Mouse (Mus musculus) CD4-positive, CD25-positive, alpha-beta regulatory T cell, adult 2 months (primary cell): ENCODE results near the gene Zfp592.
A peak's percentile ranks its signal among the peaks of the same experiment; 100 is the strongest.
"Not testable (repeated sequence)": the region's sequence is repeated elsewhere in the genome, so short reads cannot be mapped to it uniquely, and the experiment has no call there.

Source experiments
- DNase-seq: peaks from one replicate; pipeline ENCODE4 v3.0.0-alpha.2; 2012; ENCODE audit warnings: low read depth, low spot score

Zfp592 gene

DNA sequence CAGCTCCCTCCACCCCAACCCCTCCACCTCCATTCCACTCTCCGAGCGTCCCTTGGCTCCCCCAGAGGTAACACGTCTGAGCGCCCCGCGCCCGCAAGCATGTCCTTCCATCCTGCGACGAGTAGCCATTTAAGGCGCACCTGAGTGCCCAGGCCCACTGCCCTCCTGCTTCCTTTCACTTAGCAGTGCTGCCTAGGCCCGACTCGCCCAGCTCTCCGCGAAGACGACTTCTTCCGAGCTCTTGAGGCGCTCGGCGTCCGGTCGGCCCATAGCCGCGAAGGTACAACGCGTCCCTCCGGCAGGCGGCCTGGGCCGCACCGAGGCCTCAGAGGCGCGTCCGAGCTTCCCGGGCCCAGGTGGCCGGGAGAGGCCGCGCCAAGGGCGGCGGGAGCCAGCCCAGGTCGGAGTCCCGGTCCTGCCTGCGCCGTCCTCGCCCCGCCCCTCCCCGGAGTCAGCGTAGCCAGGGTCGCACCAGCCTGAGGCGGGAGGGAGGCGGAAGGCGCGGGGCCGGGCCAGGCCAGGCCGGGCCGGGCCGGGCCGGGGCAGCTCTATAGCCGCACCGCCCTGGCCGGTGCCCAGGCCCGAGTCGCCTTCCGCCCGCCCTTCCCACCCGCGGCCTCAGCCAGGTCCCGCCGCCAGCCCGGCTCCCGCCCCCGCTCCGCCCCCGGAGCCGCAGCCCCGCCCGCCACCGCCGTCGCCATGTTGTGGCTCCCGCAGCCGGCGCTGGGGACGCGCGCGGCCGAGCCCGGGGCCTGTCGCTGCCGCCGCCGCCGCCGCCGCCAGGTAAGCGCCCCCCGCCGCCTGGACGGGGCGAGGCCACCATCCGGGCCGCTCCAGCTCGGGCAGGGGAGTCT, at the start of gene Zfp592:
Gene Zfp592 (plus strand): TSS at position 702 of the 854 bp plus-strand sequence.
- peak; percentile 87 for DNase-seq

DNA sequence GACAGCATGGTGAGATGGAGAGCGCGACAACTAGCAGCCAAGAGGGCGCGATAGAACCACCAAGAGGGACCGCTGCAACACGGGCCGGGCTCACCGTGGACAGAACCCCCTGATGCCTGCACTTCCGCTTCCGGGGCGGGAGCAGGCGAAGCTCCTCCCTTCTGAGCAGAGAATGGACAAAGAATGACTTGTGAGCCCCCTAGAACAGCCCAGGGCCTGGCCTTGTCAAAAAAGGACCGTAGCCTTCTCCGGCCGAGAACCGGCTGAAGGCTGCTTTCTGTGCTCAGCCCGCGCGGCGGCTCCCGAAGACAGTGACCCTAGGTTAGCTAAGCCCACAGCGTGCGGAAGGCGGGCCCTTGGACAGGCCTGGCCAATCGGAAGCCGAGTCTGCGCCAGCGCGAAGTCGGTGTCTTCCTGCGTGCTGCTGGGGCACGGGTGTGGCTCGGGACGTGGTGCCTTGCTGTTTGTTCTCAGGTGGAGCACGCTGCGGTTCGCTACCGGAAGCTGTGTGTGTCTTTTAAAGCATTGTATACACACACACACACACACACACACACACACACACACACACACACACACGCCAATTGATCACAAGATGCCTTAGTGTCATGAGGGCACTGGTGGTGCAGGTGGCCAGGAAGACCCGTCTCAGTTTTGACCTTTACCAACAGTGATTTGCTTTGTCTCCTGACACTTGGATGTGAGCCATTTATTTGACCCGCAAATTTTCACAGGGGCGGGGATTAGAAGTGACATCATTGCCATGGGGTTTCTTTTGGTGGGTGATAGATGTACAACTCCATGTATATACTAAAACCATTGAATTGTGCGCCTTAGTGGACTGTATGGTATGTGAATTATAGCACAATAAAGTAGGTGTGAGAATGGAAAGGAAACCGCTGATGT, 45.8 kb upstream of the Zfp592 start, which contains the start of gene Sec11a:
Gene Sec11a (minus strand): TSS at position 336 of the 906 bp plus-strand sequence.
- peak; percentile 97 for DNase-seq

DNA sequence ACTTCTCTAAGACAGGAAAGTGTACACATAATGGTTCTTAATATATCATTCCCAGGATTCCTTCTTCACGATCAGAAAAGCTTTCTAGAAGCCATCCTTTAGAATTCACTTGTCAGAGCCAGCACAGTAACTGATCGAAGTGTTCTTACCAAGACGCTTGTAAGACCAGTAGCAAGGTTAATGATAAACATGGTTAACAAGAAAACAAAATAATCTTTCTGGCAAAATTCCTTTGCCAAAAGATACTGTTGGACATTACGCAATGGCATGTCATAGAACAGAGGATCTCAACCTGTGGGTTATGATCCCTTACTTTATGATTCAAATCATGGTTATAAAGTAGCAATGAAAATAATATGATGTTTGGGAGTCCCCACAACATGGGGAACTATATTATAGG, 42.0 kb upstream of the Zfp592 start:
- no peak for DNase-seq

DNA sequence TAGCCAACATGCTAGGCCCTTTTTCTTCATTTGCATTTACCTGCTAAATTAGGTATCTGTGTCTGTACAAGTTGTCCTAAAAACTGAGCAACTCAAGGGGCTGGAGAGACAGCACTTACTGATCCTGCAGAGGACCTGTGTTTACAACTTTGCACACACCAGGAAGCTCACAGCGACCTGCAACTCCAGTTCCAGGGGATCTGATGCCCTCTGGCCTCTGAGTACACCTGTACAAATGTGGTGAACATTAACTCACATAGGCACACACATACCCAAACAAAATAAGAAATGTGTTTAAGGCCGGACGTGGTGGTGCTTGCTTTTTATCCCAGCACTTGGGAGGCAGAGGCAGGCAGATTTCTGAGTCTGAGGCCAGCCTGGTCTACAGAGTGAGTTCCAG, 41.3 kb upstream of the Zfp592 start:
- DNase-seq: no peak

DNA sequence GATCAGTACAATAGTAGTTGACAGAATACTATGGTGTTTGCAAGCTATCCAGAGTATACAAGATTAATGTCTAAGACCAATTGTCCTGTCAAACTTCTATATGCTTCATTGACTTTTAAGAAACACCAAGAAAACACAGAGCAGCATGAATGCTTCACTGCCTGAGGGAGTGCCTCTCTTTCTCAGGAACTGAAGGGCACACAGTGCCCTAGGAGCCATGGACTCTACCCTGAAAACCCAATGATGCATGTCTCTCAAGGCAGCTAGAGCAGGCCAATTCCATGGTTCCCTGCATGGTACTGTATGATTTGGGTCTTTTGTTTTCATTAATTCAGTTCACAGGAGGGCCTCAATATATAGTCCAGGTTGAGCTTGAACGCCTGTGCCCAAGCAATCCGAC, 39.2 kb upstream of the Zfp592 start:
- no peak for DNase-seq

DNA sequence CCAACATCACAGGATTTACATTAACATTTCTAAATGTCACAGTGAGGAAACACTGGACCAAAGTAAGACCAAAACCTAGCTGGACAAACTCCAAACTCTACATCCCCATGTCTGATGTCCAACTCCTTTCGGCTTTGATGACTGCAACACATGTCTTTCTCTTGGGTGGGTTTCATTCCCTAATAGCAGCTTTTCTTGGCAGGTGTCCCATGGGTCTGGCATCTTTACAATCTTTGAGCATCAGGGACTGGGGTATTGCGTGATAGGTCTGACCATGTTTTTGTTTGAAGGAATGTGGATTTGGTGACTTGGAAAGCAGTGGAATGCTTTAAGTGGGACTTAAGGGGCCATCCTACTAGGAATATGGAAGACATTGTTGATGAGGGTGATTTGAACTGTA, 36.6 kb upstream of the Zfp592 start:
- no peak for DNase-seq

DNA sequence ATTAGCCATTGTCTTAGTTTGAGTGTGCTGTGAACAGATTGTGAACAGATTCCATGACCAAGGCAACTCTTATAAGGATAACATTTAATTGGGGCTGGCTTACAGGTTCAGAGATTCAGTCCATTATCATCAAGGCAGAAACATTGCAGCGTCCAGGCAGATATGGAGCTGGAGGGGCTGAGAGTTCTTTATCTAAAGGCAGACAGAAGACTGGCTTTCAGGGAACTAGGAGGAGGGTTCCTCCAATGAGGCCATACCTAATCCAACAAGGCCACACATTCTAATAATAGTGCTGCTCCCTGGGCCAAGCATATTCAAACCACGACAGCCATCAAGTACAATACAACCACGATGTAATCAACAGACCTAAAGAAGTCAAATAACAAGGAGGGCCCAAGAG, 34.5 kb upstream of the Zfp592 start:
- no peak for DNase-seq

DNA sequence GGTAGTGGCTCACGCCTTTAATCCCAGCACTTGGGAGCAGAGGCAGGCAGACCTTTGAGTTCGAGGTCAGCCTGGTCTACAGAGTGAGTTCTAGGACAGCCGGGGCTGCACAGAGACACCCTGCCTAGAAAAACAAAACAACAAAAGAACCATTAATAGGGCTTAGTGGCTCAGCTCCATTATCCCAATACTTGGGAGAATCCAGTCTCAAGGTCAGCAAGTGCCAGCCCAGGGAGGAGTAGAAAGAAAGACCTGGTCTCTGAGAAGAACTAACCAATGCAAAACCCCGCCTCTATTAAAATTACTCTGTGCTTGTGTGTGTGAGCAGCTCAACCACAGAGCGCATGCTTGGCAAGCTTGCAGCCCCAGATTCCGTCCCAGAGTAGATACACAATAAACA, 30.7 kb upstream of the Zfp592 start:
- no peak for DNase-seq

DNA sequence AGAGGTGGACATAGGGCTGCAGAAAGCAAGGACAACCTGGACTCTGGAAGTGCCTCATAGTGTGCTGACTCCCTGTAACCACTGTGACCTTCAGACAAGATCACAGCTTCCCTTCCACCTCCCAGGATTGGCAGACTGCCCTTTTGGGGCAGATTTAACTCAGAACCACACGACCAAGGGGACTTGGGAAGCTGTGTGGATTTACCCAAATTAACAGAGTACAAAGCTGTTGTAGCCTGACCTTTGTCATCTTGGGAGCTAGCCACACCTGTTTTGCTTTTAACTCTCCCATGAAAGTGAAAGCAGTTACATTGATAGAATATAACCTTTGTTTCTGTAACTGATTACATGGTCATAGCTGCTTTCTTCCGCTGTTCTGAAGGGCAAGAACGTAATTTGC, 22.6 kb upstream of the Zfp592 start:
- no peak for DNase-seq

DNA sequence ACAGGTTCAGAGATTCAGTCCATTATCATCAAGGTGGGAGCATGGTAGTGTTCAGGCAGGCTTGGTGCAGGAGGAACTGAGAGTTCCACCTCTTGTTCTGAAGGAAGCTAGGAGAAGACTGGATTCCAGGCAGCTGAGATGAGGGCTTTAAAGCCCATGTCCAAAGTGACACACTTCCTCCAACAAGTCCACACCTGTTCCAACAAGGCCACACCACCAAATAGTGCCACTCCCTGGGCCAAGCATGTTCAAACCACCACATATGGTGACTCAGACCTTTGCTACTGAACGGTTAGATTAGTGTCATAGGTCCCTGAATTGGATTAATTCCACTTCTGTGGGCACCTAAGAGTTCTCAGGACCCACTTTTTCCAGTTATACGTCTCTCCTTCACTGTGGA, 22.1 kb upstream of the Zfp592 start:
- no peak for DNase-seq

DNA sequence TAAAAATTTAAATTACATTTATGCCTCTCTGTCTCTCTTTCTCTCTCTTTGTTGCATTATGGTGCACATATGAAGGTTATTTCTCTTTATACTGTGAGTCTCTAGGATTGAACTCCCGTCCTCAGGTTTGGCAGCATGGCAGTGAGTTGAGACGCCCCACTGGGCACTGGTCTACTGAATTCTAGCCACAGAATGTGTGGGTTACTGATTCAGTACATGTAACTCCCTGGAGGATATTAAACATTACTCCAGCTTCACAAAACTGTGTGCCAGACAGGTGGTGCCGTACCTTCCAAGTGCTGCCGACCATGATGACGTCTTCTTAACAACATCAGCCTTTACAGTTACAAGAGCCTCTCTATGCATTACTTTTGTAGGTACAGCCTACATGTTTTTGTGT, 21.4 kb upstream of the Zfp592 start:
- no peak for DNase-seq

DNA sequence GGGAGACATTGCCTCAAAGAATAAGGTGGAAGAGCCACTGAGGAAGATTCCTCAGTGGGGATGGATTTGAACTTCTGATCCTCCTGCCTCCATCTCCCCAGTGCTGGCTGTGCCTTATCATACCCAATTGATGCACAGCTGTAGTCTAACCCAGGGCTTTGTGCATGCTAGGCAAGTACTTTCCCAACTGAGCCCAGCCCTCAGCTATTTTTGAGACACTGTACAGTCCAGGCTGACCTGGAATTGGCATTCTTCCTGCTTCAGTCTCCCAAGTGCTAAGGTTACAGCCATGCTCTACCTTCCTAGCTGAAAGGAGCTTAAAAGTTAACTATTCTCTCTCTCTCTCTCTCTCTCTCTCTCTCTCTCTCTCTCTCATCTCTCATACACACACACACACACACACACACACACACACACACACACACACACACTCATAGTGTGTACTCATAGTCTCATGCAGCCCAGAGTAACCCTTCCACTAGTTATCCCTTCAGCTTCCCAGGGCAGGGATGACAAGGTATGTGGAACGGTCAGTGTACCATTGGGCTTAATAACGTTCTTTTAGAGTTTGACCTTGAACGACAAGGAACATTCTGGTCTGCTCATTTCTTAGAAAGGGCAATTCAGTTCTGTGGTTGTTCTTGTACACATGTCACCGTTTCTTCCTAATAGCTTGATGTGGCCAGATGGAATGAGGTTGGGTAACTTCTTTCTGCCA, 20.4 kb upstream of the Zfp592 start:
- not testable (repeated sequence) for DNase-seq

DNA sequence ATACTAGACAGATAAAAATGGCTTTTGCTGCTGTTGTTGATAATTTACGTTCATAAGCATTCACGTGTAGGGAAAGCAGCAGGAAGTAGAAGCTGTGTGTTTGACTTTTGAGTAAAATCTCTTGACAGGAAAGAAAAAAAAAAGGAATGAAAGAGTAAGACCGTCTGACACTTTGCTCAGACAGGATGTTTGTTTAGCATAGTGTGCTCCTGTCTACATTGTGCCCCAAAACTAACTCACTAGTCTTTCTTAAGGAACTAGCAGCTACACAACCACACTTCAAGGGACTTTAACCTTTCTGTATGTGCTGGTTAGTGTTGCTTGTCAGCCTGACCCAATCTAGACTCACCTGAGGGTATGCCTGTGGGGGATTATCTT, 19.9 kb upstream of the Zfp592 start:
- DNase-seq: peak; percentile 30

DNA sequence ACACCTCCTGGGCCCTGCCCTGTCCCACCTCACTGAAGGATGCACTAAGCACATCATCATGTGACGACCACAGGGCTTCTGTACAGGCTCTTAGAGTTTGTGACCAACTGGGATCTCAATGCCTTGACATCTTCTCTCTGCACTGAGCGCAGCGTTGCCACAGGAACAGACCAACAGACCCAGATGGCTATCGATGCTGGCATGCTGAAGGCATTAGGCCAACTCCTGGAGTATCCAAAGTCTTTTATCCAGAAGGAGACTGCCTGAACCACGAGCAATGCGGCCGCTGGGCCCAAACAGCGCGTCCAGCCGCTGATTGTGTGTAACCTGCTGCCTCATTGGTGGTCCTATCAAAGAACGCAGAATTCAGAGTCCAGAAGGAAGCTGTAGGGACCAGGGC, 12.9 kb upstream of the Zfp592 start:
- no peak for DNase-seq

DNA sequence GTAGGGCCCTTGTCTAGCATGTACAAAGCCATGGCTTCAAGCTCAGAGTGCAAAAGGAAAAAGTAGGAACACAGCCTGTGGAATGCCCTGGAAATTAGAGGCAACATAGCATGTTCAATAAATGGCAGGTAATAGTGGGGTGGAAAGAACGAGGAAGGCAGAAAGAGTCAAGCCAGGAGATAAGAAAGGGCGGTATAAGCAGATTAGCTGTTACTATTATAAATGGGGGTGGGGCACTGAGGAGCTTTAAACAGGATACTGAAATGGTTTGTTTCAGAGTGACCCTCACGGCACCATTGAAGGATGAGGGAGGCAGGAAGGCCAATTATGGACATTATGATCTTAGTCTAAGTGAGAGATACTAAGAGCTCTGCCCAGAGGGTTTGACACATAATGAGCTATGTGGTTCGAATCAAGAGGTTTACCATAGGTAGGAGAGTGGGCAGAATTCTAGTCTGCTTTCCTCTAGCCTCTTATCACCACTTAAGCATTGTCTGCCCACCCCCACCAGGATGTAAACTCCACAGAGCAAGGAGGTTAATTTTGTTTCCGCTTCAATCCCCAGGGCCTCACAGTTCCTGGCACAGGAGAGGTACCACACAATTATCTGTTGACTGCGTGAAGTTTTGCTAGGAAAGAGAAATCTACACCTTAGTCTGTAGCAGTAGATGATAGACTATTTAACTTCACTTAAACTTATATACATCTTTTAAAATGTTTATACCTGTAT, 6.9 kb upstream of the Zfp592 start:
- DNase-seq: peak; percentile 46

DNA sequence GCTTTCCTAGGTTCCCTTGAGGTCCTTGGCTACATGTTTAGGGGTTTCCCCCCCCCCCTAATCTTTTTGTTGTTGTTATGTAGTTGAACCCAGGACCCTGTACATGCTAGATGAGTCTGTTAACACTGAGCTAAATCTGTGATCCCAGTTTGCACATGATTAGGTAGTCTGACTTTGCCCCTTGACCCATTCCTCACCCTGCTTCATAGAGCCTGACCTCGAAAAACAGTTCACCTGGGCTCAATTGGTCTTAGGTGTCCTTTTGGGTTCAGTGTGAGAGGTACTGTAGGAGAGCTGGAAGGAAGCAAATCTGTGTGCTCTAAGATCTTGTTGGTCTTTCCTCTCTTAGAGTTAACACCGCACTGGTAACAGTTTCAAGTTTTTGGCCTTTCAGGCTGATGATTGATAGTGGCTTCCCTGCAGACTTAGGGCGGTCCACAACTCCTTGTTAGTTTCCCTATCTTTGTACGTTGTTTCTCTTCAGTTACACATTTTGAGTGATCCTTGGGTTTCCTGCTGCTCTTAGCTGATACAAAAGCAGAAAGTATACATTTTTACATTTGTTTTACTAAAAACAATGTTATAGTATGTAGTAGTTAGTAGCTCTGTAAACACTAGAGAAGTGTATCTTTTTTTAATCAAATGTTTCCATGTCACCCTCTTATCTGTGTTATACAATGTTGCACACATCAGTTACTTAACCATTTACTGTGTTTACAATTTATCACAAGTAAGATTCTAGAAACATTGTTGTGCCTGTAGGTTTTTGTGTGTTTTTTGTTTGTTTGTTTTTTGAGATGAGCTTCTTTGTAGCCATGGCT, 5.5 kb upstream of the Zfp592 start:
- no peak for DNase-seq

DNA sequence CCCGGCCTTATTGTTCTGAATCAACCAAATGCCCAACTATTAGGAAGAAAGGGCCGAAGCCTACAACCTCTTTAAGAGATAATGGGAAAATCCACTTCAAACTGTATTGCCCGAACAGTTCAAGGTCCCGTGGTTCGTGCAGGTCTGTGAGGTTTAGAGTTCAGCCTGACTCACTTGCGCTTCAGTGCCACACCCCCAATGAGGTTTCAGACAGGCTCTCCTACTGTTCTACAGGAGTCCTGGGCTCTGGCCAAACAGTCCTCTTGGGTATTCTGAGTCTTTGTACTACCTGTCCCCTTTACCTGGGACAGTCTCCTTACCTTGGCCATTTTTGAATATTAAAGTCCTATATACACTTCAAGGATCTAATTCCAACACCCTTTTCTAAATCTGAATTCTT, 3.2 kb upstream of the Zfp592 start:
- DNase-seq: no peak

DNA sequence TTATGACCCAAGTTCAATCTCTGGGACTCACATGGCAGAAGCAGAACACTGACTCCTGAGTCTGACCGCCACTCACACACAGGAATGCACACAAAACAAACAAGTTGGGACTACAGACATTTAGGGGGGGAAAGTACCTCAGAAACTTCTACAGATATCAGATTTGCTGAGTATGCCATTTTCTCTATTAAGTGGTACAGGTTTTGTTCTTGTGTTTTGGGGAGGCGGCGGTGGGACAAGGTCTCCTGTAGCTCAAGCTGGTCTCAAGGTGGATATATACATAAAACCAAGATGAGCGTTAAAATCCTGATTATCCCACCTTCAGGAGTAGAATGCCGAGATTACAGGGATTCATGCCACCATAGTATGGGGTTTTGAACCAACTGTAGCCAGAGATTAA, 1.9 kb upstream of the Zfp592 start:
- no peak for DNase-seq

DNA sequence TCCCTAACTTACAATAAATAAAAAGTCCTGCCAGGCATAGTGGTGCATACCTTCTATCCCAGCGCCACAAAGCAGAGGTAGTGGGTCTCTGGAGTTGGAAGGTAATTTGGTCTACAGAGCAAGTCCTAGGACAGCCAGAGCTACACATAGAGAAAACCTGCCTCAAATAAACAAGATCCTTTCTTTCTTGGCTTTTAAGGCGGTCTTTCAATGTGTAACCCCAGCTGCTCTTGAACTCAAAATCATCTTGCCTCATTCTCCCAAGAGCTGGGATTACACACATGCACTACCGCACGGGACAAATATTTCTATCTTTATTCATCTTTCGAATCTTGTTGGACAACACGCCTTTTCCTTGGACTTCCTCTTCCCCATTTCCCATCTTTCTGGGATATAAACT, 1.4 kb upstream of the Zfp592 start:
- no peak for DNase-seq

DNA sequence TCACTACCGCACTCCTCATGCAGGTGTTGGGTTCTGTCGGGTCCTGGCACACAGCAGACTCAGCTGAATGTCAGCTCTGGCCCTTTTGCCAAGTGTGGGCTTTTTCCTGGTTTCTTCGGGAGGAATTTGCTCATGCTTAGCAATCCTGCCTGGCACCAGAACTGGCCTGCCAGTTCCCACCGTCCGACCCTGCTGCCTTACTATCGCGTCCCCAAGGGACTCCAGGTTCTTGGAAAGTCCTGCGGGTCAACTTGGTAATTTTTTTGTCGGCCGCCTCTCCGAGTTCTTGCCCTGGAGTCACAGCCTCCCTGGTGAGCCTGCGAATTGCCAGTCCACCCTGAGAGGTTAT, 876 bp upstream of the Zfp592 start:
- peak; percentile 18 for DNase-seq
